Mouse (Mus musculus) MEL (cell line): ENCODE data around the gene Cdh6.

ENCODE experiments used
- CHD2 ChIP-seq: IDR thresholded peaks from 2 replicates; pipeline ENCODE4 v1.6.1; 2011; ENCODE audit warnings: low read length, improper control_type of control experiment
- CTCF ChIP-seq, 3 experiments: IDR thresholded peaks in 2 of 3; conservative IDR thresholded peaks in 1 of 3; 2 replicates each; pipeline ENCODE4 v1.5.1; 2011 to 2012; ENCODE audit warnings: low read length in 3 of 3, low read depth in 2 of 3, mild to moderate bottlenecking in 2 of 3, improper control_type of control experiment in 1 of 3, inconsistent platforms in 1 of 3, mixed read lengths in 1 of 3, moderate library complexity in 1 of 3; ENCODE audit not compliant: control insufficient read depth in 1 of 3, insufficient read depth in 1 of 3, poor library complexity in 1 of 3, severe bottlenecking in 1 of 3
- GABPA ChIP-seq: IDR thresholded peaks from 2 replicates; pipeline ENCODE4 v1.6.1; 2012; ENCODE audit warnings: low read depth, mild to moderate bottlenecking, inconsistent platforms, low read length, improper control_type of control experiment, moderate library complexity
- HCFC1 ChIP-seq: IDR thresholded peaks from 2 replicates; pipeline ENCODE4 v1.6.1; 2012; ENCODE audit warnings: low read depth, mild to moderate bottlenecking, inconsistent platforms, low read length, improper control_type of control experiment, moderate library complexity
- MAX ChIP-seq: IDR thresholded peaks from 2 replicates; pipeline ENCODE4 v1.6.1; 2011; ENCODE audit warnings: low read length, improper control_type of control experiment
- MAZ ChIP-seq: IDR thresholded peaks from 2 replicates; pipeline ENCODE4 v1.6.1; 2012; ENCODE audit warnings: low read depth, mild to moderate bottlenecking, inconsistent platforms, low read length, improper control_type of control experiment
- NELFE ChIP-seq: IDR thresholded peaks from 2 replicates; pipeline ENCODE4 v1.6.1; 2011; ENCODE audit warnings: low read depth, low read length, improper control_type of control experiment
- POLR2A ChIP-seq, 2 experiments: IDR thresholded peaks; 2 replicates each; pipeline ENCODE4 v1.6.1; 2011 to 2012; ENCODE audit warnings: low read length in 2 of 2, mild to moderate bottlenecking in 2 of 2, control low read depth in 1 of 2, improper control_type of control experiment in 1 of 2, low read depth in 1 of 2, moderate library complexity in 1 of 2; ENCODE audit not compliant: control insufficient read depth in 1 of 2, insufficient read depth in 1 of 2, poor library complexity in 1 of 2
- ZKSCAN1 ChIP-seq: IDR thresholded peaks from 2 replicates; pipeline ENCODE4 v1.6.1; 2012; ENCODE audit warnings: low read depth, mild to moderate bottlenecking, inconsistent platforms, low read length, improper control_type of control experiment, moderate library complexity

- TF ChIP-seq POLR2A (IDR thresholded peaks at IDR 0.05; ENCODE audit: control insufficient read depth in 1 of 2, insufficient read depth in 1 of 2, low read depth in 1 of 2, low read length in 2 of 2, poor library complexity in 1 of 2), result no peak
- no peak for TF ChIP-seq NELFE
- TF ChIP-seq CHD2, result no peak
- TF ChIP-seq MAX, result no peak
- no peak for TF ChIP-seq HCFC1
- no peak for TF ChIP-seq MAZ
- no peak for TF ChIP-seq CTCF (IDR thresholded peaks at IDR 0.05 in 2 of 3, conservative IDR thresholded peaks at IDR 0.05 in 1 of 3; ENCODE audit: control insufficient read depth in 1 of 3, insufficient read depth in 1 of 3, low read depth in 2 of 3, low read length in 3 of 3, poor library complexity in 1 of 3, severe bottlenecking in 1 of 3)
- TF ChIP-seq GABPA, result no peak
- no peak for TF ChIP-seq ZKSCAN1
These were observed 20.6 kb upstream of the Cdh6 start for GRCm38 (mm10) chr15:13194048-13194447.
